Mouse (Mus musculus): Measurements from ENCODE around the gene Stpg2. TPM values are rescaled to one million over a fixed set of nuclear protein-coding genes. Genes with fewer than 3 reads are reported as not detected.

The Stpg2 gene
- total and polyA plus RNA-seq, 3 experiments: not detected

- no peak overlapping the region for H3K4me3 ChIP-seq (replicated peaks in 1 of 3; ENCODE audit: low read depth in 2 of 3, low read length in 2 of 3, poor library complexity in 1 of 3)
- no peaks in the 10 kb centered on the region for H3K4me1 ChIP-seq (ENCODE audit: control insufficient read depth in 1 of 2, insufficient read depth in 2 of 2)
- H3K27ac ChIP-seq (ENCODE audit: insufficient read depth, low read depth): no peak overlapping the region
- TF ChIP-seq SIN3A (IDR thresholded peaks at IDR 0.05; ENCODE audit: low read length) (no peak), RCOR1 (conservative IDR thresholded peaks at IDR 0.05; ENCODE audit: low read depth, low read length) (no peak), NELFE (IDR thresholded peaks at IDR 0.05; ENCODE audit: low read depth, low read length) (no peak), MAZ (IDR thresholded peaks at IDR 0.05; ENCODE audit: low read depth, low read length) (no peak), CTCF (conservative IDR thresholded peaks at IDR 0.05 in 1 of 2, IDR thresholded peaks at IDR 0.05 in 1 of 2; ENCODE audit: low read depth in 2 of 2, low read length in 2 of 2) (no peak), IRF4 (IDR thresholded peaks at IDR 0.05; ENCODE audit: low read depth, low read length) (no peak), MAX (IDR thresholded peaks at IDR 0.05; ENCODE audit: low read length) (no peak), GABPA (IDR thresholded peaks at IDR 0.05; ENCODE audit: insufficient replicate concordance, low read depth, low read length) (no peak), ZMIZ1 (IDR thresholded peaks at IDR 0.05; ENCODE audit: low read depth, low read length) (no peak), TCF12 (IDR thresholded peaks at IDR 0.05; ENCODE audit: low read depth, low read length) (no peak), USF1 (IDR thresholded peaks at IDR 0.05; ENCODE audit: low read depth, low read length) (no peak), TBP (conservative IDR thresholded peaks at IDR 0.05; ENCODE audit: low read depth, low read length) (no peak), KAT2A (IDR thresholded peaks at IDR 0.05; ENCODE audit: insufficient replicate concordance, low read length) (no peak), MAFK (IDR thresholded peaks at IDR 0.05; ENCODE audit: insufficient replicate concordance, low read length) (no peak)
- H3K4me2 ChIP-seq (ENCODE audit: insufficient read depth, low read depth, poor library complexity, severe bottlenecking): no peak overlapping the region
- DNase-seq (ENCODE audit: extremely low read depth): no peak
- dilution Hi-C loops (cut with MboI; ENCODE audit: extremely low pct_ligation_motif_present, extremely low pct_unique_long_range_greater_than_20kb, low sequenced_read_pairs) (no loop called here), in situ Hi-C loops (cut with MboI; ENCODE audit: low pct_ligation_motif_present, low pct_unique_long_range_greater_than_20kb, low sequenced_read_pairs) (no loop called here)
- H3K9me3 ChIP-seq (replicated peaks; ENCODE audit: low read length): no peaks in the 10 kb centered on the region
- no peaks in the 10 kb centered on the region for H3K36me3 ChIP-seq (replicated peaks in 1 of 2; ENCODE audit: control insufficient read depth in 1 of 2, insufficient read depth in 1 of 2, low read length in 1 of 2)
- H3K9ac ChIP-seq (ENCODE audit: insufficient read depth, low read depth): no peak overlapping the region
- no peaks in the 10 kb centered on the region for H3K79me2 ChIP-seq (replicated peaks; ENCODE audit: control insufficient read depth, extremely low read depth, insufficient read depth, poor library complexity, severe bottlenecking)
- H3K27me3 ChIP-seq (replicated peaks): no peaks in the 10 kb centered on the region
These were observed 523.8 kb downstream of the Stpg2 start for GRCm38 (mm10) chr3:139729248-139729647.

GRCm38 (mm10) chr3:139733156-139733555 lies 527.7 kb downstream of the Stpg2 start:
- Histone ChIP-seq H3K4me1 (ENCODE audit: control insufficient read depth in 1 of 2, insufficient read depth in 2 of 2) (peaks cover 6 to 14% of the 10 kb centered on the region in 2 experiments), H3K27me3 (replicated peaks) (no peaks in the 10 kb centered on the region), H3K79me2 (replicated peaks; ENCODE audit: control insufficient read depth, extremely low read depth, insufficient read depth, poor library complexity, severe bottlenecking) (no peaks in the 10 kb centered on the region), H3K9ac (ENCODE audit: insufficient read depth, low read depth) (no peak overlapping the region), H3K36me3 (replicated peaks in 1 of 2; ENCODE audit: control insufficient read depth in 1 of 2, insufficient read depth in 1 of 2, low read length in 1 of 2) (no peaks in the 10 kb centered on the region), H3K27ac (ENCODE audit: insufficient read depth, low read depth) (no peak overlapping the region), H3K4me2 (ENCODE audit: insufficient read depth, low read depth, poor library complexity, severe bottlenecking) (no peak overlapping the region), H3K4me3 (replicated peaks in 1 of 3; ENCODE audit: low read depth in 2 of 3, low read length in 2 of 3, poor library complexity in 1 of 3) (no peak overlapping the region), H3K9me3 (replicated peaks; ENCODE audit: low read length) (no peaks in the 10 kb centered on the region)
- dilution Hi-C loops (cut with MboI; ENCODE audit: extremely low pct_ligation_motif_present, extremely low pct_unique_long_range_greater_than_20kb, low sequenced_read_pairs) (no loop called here), in situ Hi-C loops (cut with MboI; ENCODE audit: low pct_ligation_motif_present, low pct_unique_long_range_greater_than_20kb, low sequenced_read_pairs) (no loop called here)
- DNase-seq (ENCODE audit: extremely low read depth): no peak
- TF ChIP-seq ZC3H11A (IDR thresholded peaks at IDR 0.05; ENCODE audit: low read depth, low read length) (no peak), EP300 (IDR thresholded peaks at IDR 0.05; ENCODE audit: low read length) (no peak), GABPA (IDR thresholded peaks at IDR 0.05; ENCODE audit: insufficient replicate concordance, low read depth, low read length) (no peak), ETS1 (conservative IDR thresholded peaks at IDR 0.05; ENCODE audit: low read depth, low read length) (no peak), PAX5 (IDR thresholded peaks at IDR 0.05; ENCODE audit: low read length) (no peak), ZMIZ1 (IDR thresholded peaks at IDR 0.05; ENCODE audit: low read depth, low read length) (no peak), NELFE (IDR thresholded peaks at IDR 0.05; ENCODE audit: low read depth, low read length) (no peak), BHLHE40 (IDR thresholded peaks at IDR 0.05; ENCODE audit: low read depth, low read length) (no peak), MXI1 (IDR thresholded peaks at IDR 0.05; ENCODE audit: low read depth, low read length) (no peak), HCFC1 (IDR thresholded peaks at IDR 0.05; ENCODE audit: low read depth, low read length) (no peak), MYC (IDR thresholded peaks at IDR 0.05; ENCODE audit: low read depth, low read length) (no peak), MAFK (IDR thresholded peaks at IDR 0.05; ENCODE audit: insufficient replicate concordance, low read length) (no peak), POLR2A (IDR thresholded peaks at IDR 0.05; ENCODE audit: low read depth, low read length) (no peak), RCOR1 (conservative IDR thresholded peaks at IDR 0.05; ENCODE audit: low read depth, low read length) (no peak), MAX (IDR thresholded peaks at IDR 0.05; ENCODE audit: low read length) (no peak), ZNF384 (IDR thresholded peaks at IDR 0.05; ENCODE audit: low read depth, low read length) (no peak), JUND (conservative IDR thresholded peaks at IDR 0.05; ENCODE audit: low read depth, low read length) (no peak), RAD21 (IDR thresholded peaks at IDR 0.05; ENCODE audit: low read depth, low read length) (no peak)
